Mouse (Mus musculus): ENCODE data around the gene Epb41l1.

Epb41l1 gene

DNA sequence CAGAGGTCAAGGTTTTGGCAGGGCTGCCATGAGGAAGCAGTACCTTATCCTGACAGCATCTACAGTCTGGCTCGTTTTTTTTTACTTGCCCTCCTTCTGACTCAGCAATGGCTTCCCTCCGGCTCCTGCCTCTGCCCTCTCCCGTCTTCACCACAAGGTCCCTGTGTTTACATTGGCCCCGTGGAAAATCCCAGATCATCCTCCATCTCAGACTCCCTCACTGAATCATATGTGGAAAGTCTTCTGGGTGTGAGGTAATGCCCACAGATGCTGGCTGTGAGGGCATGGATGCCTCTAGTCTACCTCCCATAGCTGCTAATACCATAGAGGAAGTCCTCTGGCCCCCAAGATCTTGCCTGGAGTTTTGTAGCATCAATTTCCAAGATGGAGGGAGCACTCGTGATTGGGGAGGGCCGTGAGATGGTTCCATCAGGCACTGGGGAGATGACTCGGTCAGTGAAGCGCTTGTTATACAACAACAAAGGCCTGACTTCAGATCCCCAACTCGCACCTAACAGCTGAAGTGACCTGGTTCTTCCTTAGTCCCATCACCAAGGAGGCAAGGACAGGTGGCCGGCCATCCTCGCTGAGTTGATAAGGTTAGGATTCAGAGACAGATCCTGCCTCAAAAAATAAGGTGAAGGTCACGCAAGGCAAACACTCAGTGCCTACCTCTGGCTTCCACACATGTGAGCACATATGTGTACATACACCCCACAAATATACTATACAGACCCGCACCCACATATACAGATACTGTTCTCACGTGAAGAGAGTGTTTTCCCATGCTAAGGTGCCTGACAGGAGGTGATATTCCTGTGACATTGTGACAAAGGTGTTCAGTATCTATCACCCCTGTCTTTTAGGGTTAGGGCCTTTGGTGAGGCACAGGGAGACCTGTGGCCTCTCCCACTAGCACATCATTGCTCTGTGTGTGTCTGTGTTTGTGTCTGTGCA is 36.0 kb downstream of the Epb41l1 start:
- no peak for DNase-seq (ENCODE audit: low spot score in 2 of 2)

DNA sequence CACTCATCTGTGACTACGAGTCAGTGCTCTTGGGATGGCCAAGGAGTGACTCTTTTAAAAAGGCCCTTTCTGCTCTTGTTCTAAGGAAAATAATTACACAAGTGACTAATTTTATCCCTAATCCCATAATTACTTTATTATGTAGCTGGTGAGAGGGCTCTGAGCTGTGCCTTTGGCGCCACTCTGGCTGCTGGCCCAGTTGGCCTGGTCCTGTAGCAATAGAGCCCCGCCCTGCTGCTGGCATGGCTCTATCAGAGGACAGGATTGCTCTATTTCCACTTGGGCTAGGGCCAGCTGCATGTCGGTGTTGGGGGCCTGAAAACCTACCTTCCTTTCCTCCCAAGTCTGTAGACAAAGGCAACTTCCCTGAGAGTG is 36.6 kb downstream of the Epb41l1 start:
- no peak for DNase-seq (ENCODE audit: low spot score in 2 of 2)

DNA sequence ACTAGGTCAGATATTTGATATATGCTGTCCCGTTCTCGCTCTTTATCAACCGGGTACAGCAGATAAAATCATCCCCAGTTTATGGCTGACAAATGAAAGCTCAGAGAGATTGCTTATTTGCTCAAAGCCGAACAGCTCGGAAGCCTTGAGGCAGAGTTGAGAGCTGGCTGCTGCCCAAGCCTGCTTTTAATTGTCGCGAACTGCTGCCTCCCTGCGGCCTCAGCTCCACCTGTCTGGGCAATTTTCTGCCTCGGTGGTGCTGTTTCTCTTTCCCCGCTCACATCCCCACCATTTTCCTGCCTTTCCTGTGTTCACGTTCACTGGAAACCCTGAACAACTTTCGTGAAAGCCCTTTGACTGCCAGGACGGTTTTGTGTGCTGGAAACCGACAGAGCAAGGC is 39.8 kb downstream of the Epb41l1 start:
- DNase-seq (ENCODE audit: low spot score in 2 of 2): no peak

DNA sequence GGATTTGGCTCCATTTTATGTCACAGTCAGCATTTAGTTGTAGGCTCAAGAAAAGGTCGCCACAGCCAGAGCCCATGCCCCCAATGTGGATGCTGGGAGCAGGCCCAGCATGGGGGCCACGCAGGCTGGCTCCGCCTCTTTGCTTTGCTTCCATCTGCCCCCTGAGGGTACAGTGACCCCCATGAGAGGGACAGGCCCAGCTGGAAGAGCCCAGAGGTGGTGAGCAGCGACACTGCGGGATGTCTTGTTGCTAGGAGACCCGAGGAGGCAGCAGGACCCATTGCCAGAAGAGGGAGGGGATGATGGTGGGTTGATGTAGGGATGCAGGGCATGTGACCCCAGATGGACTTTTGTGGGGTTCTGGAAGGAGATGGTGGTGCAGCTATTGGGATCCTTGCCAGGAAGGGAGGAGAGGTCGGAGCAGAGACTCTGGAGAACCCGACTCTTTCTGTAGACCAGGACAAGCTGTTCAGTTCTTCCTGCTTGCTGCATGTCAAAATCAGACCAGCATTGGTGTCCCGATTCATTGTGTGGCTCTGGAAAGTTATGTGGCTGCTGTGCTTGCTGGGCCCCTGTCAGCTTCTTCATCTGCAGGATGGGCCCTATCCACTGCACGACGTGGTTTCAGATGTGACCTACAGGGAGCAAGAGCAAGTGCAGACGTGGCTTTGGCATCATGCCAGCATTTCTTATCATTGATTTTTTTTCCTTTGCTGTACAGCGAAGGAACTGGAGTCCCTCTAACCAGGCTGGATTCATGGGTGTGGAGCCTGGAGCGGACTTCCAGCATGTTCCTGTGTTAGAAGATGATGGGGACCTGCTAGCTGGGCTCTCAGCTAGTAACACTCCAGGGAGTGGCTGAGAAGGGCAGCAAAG is 41.7 kb downstream of the Epb41l1 start:
- no peak for DNase-seq (ENCODE audit: low spot score in 2 of 2)

DNA sequence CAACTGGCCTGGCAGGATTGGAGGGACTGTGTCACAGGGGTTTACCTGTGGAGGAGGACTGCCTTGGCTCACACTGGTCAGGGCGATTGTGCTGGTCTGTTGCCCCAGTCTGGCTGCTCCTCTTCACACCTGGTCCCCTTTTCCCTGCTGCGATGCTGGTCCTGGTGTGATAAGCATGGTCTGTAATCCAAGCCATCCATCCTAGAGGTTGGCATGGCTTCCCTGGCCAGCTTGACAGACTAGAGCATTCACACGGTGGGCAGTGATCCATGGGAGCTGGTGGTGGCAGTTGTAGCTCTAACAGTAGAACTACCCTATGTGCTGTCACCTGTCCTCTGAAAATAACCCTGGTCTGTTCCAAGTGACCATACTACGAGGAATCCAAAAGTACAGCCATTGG is 43.7 kb downstream of the Epb41l1 start:
- no peak for DNase-seq (ENCODE audit: low spot score in 2 of 2)

DNA sequence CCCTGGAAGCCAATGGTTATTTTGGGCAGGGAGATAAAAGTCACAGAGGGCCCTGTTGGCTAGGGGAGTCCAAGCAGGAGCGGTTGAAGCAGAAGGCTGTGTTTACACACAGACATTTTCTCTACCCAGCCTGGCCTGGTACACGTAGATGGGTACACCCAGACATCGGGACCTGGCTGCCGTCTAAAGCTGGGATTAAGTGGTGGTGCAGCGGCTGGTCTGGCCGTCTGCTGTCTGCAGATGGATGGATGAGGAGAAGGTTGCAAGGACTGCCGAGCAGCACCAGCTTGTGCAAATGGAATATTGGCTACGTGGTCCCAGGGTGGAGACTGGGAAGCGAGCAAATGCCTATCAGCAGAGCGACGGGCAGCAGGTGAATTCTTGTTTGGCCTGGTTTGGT is 46.8 kb downstream of the Epb41l1 start:
- DNase-seq (ENCODE audit: low spot score in 2 of 2): no peak

DNA sequence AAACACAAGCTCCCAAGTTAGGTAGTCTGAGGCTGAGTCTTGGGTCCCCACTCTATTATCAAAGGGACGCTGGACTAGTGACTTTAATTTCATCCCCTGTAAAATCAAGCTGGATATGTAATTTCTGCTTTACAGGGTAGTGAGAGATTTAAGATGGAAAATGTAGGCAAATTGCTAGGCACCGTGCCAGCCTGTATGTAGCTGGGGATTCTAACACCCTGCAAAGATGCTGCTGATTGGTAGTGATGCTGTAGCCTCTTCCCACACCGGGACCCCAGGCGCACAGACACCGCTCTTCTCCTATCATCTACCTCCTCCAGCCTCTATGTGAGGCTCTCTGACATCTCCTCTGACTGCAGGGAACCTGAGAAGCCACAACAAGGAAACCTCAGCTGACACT is 48.2 kb downstream of the Epb41l1 start:
- DNase-seq (ENCODE audit: low spot score in 2 of 2): no peak

DNA sequence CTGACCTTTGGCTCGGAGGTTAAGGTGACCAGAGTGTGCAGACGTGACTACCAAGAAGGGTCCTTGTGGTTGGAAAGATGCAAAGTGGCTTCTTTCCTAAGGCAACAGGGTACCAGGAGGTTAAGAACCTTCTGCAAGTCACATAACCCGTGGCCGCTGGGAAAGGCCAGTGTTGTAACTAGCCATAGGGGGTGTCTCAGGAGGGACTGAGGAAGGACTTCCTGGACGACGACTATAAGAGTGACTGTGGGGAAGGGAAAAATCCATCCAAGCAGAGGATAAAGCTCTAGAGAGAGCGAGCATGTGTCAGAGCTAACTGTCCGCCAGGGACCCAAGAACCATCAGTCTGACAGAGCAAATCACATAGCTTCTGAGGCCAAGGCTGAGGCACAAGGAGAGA is 48.8 kb downstream of the Epb41l1 start:
- no peak for DNase-seq (ENCODE audit: low spot score in 2 of 2)

DNA sequence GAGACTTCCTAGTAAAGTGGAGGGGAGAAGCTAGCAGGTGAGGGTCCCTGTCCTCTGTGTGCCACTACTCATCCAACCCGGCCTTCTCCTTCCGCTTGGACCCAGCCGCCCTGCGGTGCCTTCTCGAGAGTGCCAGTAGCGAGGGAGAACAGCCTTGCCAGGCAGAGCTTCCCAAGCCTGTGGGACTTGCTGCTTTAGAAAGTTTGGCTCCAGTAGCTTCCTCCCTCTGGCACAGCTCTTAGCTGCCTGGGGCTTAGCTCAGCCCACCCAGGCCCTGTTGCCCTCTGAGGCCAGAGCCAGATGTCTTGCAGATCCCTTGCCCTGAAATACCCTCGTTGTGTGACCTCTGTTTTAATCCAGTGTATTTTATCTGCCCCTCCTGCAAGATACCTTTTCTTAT is 50.2 kb downstream of the Epb41l1 start:
- DNase-seq (ENCODE audit: low spot score in 2 of 2): no peak

DNA sequence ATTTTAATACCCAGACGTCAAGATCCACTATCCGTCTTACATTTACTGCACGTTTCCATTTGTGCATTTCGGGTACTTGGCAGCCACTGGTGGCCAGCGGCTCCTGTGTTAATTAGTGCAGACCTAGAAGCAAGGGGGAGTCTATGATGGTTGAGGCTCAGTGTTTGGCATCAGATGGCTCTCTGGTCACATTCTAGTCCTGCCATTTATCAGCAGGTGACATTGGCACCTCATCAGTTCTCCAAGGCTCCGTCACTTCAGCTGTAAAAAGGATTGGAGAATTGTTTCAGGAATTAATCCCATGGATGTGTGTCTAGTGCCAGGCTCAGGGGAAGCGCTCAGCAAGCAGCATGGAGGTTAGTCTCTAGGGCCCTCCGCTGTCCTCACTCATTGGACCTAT is 51.6 kb downstream of the Epb41l1 start:
- no peak for DNase-seq (ENCODE audit: low spot score in 2 of 2)

DNA sequence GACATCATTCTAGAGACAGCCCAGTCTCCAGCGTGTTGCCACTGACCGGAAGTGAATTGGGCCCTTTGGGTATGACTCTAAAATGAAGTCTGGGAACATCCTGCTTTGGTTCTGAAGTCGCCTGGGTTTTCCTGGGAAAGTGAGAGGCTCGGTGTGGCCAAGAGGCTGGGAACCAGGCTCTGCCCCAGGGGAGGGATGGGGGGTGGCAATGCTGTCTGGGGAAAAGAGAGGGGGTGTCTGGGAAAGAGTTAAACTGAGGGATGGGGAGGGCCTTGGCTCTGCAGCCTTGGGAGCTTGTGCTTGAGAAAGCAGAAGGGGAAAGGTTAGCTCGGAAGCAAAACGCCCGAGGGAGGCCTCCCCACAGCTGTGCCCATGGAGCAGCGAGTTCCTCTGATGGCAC is 53.0 kb downstream of the Epb41l1 start:
- DNase-seq (ENCODE audit: low spot score in 2 of 2): no peak

DNA sequence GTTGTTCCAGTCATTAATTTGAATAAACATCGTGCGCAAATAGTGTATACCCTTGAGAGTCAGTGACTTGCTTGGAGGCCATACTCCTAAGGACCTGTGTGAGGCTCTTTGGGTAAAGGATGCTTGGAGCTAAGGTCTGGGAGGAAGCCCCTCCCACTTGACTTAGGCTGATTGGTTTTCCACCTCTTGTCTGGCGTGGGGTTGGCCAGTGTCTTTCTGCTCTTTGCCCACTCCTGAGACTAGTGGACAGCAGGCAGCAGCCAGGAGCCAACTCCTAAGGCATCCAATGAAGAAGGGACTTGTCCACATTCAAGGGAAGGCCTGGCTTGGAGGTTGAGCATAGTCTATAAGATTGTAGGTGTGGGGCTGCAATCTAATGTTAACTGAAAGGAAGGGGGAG is 53.4 kb downstream of the Epb41l1 start:
- no peak for DNase-seq (ENCODE audit: low spot score in 2 of 2)

DNA sequence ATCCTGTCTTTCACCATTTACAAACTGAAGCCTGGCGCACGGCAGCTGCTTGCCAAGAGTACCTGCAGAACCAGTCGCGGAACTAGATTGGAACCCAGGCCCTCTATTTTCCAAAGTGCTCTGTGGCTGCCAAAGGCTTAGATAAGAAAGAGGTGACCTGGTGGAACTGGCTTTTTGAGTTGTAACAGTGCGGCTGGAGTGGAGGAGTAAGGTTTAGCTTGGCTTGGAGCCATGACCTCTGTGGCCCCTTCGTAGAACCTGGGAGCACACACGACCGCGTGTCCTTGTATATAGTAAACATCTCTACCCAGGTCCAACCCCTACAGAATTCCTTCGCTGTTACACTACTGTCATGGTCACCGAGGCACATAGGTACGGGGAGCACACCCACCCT is 54.2 kb downstream of the Epb41l1 start:
- DNase-seq (ENCODE audit: low spot score in 2 of 2): peak in 1 of 2 experiments; percentile 48

DNA sequence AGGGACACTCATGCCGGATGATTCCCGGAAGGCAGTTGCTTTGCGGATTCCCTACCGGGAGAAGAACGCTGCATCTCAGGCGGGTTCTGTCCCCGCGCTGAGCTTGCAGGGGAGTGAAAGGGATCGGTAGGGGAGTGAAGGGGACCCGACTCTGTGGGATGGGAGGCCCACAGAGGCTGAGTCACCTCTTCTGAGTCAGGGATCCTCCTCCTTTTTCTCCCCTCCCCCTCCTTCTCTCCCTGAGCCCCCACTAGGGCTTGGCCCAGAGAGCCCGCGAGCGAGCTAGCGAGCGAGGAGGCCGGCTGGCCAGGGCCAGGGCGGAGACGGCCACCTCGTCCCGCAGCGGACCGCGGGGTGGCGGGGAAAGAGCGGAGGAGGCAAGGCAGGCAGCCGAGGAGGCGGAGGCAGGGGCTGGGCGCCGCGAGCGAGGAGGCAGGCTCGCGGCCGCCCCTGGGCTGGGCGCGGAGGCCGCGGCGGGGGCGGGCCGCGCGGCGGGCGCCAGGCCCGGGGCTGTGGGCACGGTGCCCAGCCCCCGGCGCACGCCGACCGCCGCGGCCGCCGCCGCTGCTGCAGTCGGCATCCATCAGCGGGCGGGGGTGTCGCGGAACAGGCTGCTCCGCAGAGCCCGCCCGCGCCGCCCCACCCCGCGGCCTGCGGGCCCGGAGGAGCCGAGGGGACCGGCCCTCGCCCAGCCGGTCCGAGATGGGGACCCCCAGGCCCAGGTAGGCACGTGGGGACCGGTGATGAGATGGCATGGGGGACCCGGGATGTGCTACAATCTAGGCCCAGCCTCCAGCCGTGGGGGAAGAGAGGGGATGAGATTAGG is 54.8 kb downstream of the Epb41l1 start:
- peak; percentile 66 to 73 for DNase-seq (ENCODE audit: low spot score in 2 of 2)

DNA sequence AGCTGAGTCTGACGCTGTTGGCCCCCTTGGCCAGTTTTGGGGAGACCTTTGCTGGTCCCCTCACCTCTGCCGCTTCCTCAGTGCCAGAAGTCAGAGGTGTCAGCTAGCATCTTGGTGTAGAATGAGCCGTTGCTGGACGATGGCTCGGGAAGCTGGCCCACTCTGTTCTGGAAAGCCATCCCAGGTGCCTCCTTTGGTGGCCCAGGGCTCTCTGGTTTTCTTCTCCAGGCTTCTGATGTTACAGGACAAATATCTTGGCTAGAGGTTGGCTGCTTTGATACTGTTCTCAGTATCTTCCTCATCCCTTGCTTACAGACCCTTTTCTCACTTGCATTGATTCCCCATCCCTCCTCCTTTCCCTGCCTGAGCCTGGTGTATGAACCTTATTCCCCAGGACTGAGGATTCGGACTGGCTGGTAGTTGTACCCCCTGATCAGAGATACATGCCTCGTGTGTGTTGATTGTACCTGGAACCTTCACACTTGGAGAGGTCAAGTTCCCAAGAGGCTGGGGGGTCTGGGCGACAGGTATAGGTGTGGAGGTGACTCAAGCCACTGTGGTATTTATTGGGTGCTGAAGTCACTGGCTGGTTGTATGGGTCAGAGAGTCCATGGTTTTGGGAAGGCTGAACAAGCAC is 55.5 kb downstream of the Epb41l1 start:
- DNase-seq (ENCODE audit: low spot score in 2 of 2): no peak

DNA sequence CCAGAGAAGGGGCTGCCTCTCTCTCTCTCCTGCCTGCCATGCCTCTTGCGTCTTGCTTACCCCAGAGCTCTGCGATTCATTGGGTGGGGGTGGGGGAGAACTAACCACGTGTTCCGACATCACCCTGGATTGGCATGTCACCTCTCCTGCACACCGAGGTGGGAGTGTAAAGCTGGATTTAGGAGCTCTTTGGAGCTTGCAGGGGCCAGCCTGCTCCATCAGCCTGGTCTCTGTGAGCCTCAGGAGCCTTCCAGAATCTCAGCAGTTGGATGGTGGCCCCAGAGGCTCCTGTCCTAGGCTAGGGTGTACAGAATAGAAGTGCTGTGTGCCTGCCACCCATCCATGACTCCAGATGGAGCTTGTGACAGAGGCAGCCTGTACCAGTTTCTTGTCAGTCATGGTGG is 56.0 kb downstream of the Epb41l1 start:
- DNase-seq (ENCODE audit: low spot score in 2 of 2): no peak

DNA sequence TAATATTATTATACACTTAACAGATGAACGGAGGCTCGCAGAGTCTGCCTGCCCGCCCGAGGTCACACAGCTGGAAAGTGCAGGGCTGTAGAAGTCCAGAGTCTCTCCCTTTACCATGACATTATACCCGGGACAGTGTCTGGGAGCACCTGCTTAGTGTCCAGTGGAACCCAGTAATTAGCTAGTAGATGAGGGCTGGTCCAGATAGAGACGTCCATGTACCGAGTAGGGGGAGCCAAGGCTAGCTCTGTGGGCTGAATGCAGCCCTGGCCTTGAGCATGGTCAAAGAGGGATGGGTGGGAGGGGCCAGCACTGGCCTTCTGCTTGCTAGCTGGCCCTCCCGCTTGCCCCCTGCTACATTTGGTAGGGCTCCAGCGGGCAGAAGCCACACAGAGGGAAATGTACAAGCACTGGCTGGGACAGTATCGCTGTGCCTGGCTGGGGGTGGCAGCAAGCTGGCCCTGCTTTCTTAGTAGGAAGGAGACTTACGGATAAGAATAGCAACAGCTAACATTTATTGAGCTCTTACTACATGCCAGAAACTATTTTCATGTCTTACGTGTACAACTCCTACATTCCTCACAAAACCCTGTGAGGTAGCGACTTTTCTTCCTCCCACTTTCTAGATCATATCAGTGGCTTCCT is 57.5 kb downstream of the Epb41l1 start:
- no peak for DNase-seq (ENCODE audit: low spot score in 2 of 2)

DNA sequence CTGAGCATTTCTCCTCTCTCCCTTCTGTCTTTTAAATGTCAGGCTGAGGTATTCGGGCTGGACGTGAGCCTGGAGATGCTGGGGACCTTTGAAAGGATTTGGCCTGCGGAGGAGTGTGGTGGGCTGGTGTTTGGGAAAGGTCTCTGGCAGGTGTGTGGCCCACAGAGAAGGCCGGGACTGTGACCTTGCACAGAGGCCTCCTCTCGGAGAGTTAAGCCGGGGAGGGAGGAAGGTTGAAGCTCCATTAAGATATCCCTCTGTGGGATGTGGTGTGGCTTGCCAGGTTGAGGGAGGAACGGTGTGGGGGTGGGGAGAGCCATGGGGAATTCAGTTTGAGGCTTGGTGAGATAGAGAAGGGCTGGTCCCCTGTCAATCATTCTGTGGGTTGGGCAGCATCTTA is 59.1 kb downstream of the Epb41l1 start:
- DNase-seq (ENCODE audit: low spot score in 2 of 2): no peak

DNA sequence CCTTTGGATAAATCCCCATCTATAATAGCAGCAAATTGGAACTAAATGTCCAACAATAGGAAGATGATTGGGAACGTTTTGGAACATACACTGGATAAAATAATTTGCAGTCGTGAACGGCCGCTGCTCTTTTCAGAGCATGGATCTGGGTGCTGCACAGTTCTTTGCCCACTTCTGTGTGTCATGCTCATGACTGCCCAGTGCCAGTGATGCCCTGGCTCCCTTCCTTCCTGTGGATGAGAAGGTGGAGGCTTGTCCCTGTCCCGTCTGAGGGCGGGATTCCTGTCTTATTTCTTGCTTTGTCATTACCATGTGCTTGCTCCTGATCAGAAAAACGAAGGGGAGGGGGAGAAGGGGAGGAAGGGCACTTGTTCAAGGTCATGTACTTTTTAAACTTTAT is 59.6 kb downstream of the Epb41l1 start:
- DNase-seq (ENCODE audit: low spot score in 2 of 2): no peak

DNA sequence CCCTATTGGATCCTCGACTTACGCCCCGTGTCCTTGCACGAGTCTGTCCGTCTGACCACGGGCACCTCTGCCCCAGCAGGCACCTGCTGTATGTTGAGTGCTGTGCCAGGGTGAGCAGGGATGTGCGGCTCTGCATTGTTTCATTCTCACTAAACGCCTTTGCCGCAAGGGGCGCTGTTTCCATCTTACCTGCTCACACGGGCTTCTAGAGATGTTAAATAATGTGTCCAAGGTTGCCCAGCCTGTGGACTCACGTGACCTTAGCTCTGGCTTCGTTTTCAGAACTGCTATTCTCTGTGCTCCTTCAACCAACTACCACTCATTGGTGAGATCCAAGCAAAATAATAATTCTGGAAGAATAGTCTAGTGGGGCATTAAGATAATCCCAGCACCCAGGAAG is 61.6 kb downstream of the Epb41l1 start:
- peak in 1 of 2 experiments; percentile 71 for DNase-seq (ENCODE audit: low spot score in 2 of 2)

DNA sequence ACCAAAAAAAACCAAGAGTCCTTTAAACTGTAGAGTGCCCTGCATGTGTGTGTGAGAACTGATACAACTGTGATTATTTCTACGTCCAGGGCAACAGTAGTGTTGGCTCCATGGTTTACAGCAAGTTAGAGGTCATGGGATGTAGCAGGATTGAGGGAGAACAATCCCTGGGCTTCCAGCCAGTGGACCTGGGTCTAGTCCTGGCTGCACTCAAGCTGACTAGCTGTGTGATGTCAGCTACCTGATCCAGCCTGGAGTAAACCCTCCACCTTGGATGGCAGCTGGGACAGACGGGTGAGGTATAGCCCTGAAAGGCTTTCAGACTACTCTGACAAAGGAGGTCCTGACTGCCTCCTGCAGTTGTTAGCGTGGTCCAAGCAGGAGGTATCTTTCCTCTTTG is 62.1 kb downstream of the Epb41l1 start:
- no peak for DNase-seq (ENCODE audit: low spot score in 2 of 2)
